Mouse (Mus musculus): ENCODE measurements around the gene Crhbp. TPM values are rescaled to one million over a fixed set of nuclear protein-coding genes. Genes with fewer than 3 reads are reported as not detected.

Gene Crhbp
- polyA plus RNA-seq, 1 experiment from 2014 or later: 0.11 TPM

GRCm38 (mm10) chr13:95450636-95451210 is 6.0 kb upstream of the Crhbp start:
- H3K4me2 ChIP-seq: no peak overlapping the region
- H3K9me3 ChIP-seq (replicated peaks): no peaks in the 10 kb centered on the region
- H3K9ac ChIP-seq: no peak overlapping the region
- H3K27ac ChIP-seq: no peak overlapping the region
- 74% methylated on average over 9 of the region's 9 CpGs for WGBS
- H3K4me3 ChIP-seq: no peak overlapping the region
- no peaks in the 10 kb centered on the region for H3K36me3 ChIP-seq
- 0 out of 2 replicates have a peak, but pooled peaks cover 6% of the 10 kb centered on the region for H3K4me1 ChIP-seq (replicated peaks)
- peaks cover 6% of the 10 kb centered on the region for H3K27me3 ChIP-seq
- ATAC-seq (replicated peaks; ENCODE audit: insufficient number of reproducible peaks, insufficient read depth, low FRiP score, low read depth): no peak

GRCm38 (mm10) chr13:95449730-95450129 is 5.0 kb upstream of the Crhbp start:
- H3K27ac ChIP-seq: no peak overlapping the region
- H3K27me3 ChIP-seq: peaks cover 16% of the 10 kb centered on the region
- no peak overlapping the region for H3K9ac ChIP-seq
- no peak overlapping the region for H3K4me3 ChIP-seq
- H3K4me2 ChIP-seq: no peak overlapping the region
- 0 out of 2 replicates have a peak, but pooled peaks cover 6% of the 10 kb centered on the region for H3K4me1 ChIP-seq (replicated peaks)
- WGBS: 48% methylated on average over 3 of the region's 3 CpGs
- no peaks in the 10 kb centered on the region for H3K36me3 ChIP-seq
- H3K9me3 ChIP-seq (replicated peaks): no peaks in the 10 kb centered on the region
- no peak for ATAC-seq (replicated peaks; ENCODE audit: insufficient number of reproducible peaks, insufficient read depth, low FRiP score, low read depth)

- H3K9ac ChIP-seq: no peak overlapping the region
- no peak for ATAC-seq (replicated peaks; ENCODE audit: insufficient number of reproducible peaks, insufficient read depth, low FRiP score, low read depth)
- no peaks in the 10 kb centered on the region for H3K36me3 ChIP-seq
- 16% methylated on average over 7 of the region's 7 CpGs for WGBS
- H3K4me3 ChIP-seq: peak overlapping the region; percentile 50
- no peak overlapping the region for H3K27ac ChIP-seq
- peak overlapping the region; percentile 89 for H3K4me2 ChIP-seq
- no peaks in the 10 kb centered on the region for H3K9me3 ChIP-seq (replicated peaks)
- H3K4me1 ChIP-seq (replicated peaks): peaks cover 12% of the 10 kb centered on the region
- peaks cover 46% of the 10 kb centered on the region for H3K27me3 ChIP-seq
These were observed 433 bp downstream of the Crhbp start for GRCm38 (mm10) chr13:95444291-95444690.

GRCm38 (mm10) chr13:95443376-95444233 is 1.1 kb downstream of the Crhbp start:
- 2% methylated on average over 46 of the region's 46 CpGs for WGBS
- peak overlapping the region; percentile 46 for H3K9ac ChIP-seq
- no peak for ATAC-seq (replicated peaks; ENCODE audit: insufficient number of reproducible peaks, insufficient read depth, low FRiP score, low read depth)
- peak overlapping the region; percentile 89 for H3K4me2 ChIP-seq
- peaks cover 12% of the 10 kb centered on the region for H3K4me1 ChIP-seq (replicated peaks)
- no peaks in the 10 kb centered on the region for H3K36me3 ChIP-seq
- peak overlapping the region; percentile 50 for H3K4me3 ChIP-seq
- H3K9me3 ChIP-seq (replicated peaks): no peaks in the 10 kb centered on the region
- peaks cover 46% of the 10 kb centered on the region for H3K27me3 ChIP-seq
- H3K27ac ChIP-seq: no peak overlapping the region

- 33% methylated on average over 4 of the region's 4 CpGs for WGBS
- H3K4me3 ChIP-seq: no peak overlapping the region; the same call in 1 of the 2 replicates
These were observed 1.8 kb downstream of the Crhbp start for GRCm38 (mm10) chr13:95442901-95443300.

GRCm38 (mm10) chr13:95439569-95439968 is 5.2 kb downstream of the Crhbp start:
- H3K27ac ChIP-seq: no peak overlapping the region
- no peaks in the 10 kb centered on the region for H3K9me3 ChIP-seq (replicated peaks)
- no peak for ATAC-seq (replicated peaks; ENCODE audit: insufficient number of reproducible peaks, insufficient read depth, low FRiP score, low read depth)
- no peak overlapping the region for H3K4me2 ChIP-seq
- H3K9ac ChIP-seq: no peak overlapping the region
- H3K27me3 ChIP-seq: peaks cover 29% of the 10 kb centered on the region
- no peak overlapping the region for H3K4me3 ChIP-seq
- H3K4me1 ChIP-seq (replicated peaks): peaks cover 12% of the 10 kb centered on the region
- 57% methylated on average over 5 of the region's 5 CpGs for WGBS
- no peaks in the 10 kb centered on the region for H3K36me3 ChIP-seq

More at GRCm38 (mm10) chr13:95442901-95443300, 1.8 kb downstream of the Crhbp start:
- H3K4me1 ChIP-seq (replicated peaks): peaks cover 12% of the 10 kb centered on the region
- no peak overlapping the region for H3K27ac ChIP-seq
- ATAC-seq (replicated peaks; ENCODE audit: insufficient number of reproducible peaks, insufficient read depth, low FRiP score, low read depth): no peak
- no peaks in the 10 kb centered on the region for H3K36me3 ChIP-seq
- peaks cover 46% of the 10 kb centered on the region for H3K27me3 ChIP-seq
- H3K9me3 ChIP-seq (replicated peaks): no peaks in the 10 kb centered on the region
- H3K9ac ChIP-seq: no peak overlapping the region
- H3K4me2 ChIP-seq: peak overlapping the region; percentile 89

GRCm38 (mm10) chr13:95431760-95432159 is 13.0 kb downstream of the Crhbp start:
- Histone ChIP-seq H3K27me3 (no peaks in the 10 kb centered on the region), H3K4me1 (replicated peaks) (no peaks in the 10 kb centered on the region), H3K27ac (no peak overlapping the region), H3K9ac (no peak overlapping the region), H3K36me3 (no peaks in the 10 kb centered on the region), H3K4me3 (no peak overlapping the region), H3K4me2 (no peak overlapping the region), H3K9me3 (replicated peaks) (no peaks in the 10 kb centered on the region)
- 71% methylated on average over 10 of the region's 10 CpGs for WGBS
- no peak for ATAC-seq (replicated peaks; ENCODE audit: insufficient number of reproducible peaks, insufficient read depth, low FRiP score, low read depth)

GRCm38 (mm10) chr13:95427499-95427898 is 17.2 kb downstream of the Crhbp start:
- no peak for ATAC-seq (replicated peaks; ENCODE audit: insufficient number of reproducible peaks, insufficient read depth, low FRiP score, low read depth)
- Histone ChIP-seq H3K9ac (no peak overlapping the region), H3K36me3 (no peaks in the 10 kb centered on the region), H3K4me2 (no peak overlapping the region), H3K4me1 (replicated peaks) (no peaks in the 10 kb centered on the region), H3K27me3 (no peaks in the 10 kb centered on the region), H3K9me3 (replicated peaks) (no peaks in the 10 kb centered on the region), H3K4me3 (no peak overlapping the region), H3K27ac (no peak overlapping the region)
- WGBS: 66% methylated on average over 3 of the region's 3 CpGs

GRCm38 (mm10) chr13:95426421-95426820 is 18.3 kb downstream of the Crhbp start:
- WGBS: 80% methylated on average over 6 of the region's 6 CpGs
- no peak for ATAC-seq (replicated peaks; ENCODE audit: insufficient number of reproducible peaks, insufficient read depth, low FRiP score, low read depth)
- no peak overlapping the region for H3K4me2 ChIP-seq
- no peaks in the 10 kb centered on the region for H3K9me3 ChIP-seq (replicated peaks)
- H3K4me1 ChIP-seq (replicated peaks): no peaks in the 10 kb centered on the region
- H3K27ac ChIP-seq: no peak overlapping the region
- H3K4me3 ChIP-seq: no peak overlapping the region
- no peak overlapping the region for H3K9ac ChIP-seq
- H3K36me3 ChIP-seq: no peaks in the 10 kb centered on the region
- no peaks in the 10 kb centered on the region for H3K27me3 ChIP-seq

- no peak overlapping the region for H3K27ac ChIP-seq
- H3K4me1 ChIP-seq (replicated peaks): no peaks in the 10 kb centered on the region
- H3K27me3 ChIP-seq: no peaks in the 10 kb centered on the region
- H3K9me3 ChIP-seq (replicated peaks): no peaks in the 10 kb centered on the region
- no peak for ATAC-seq (replicated peaks; ENCODE audit: insufficient number of reproducible peaks, insufficient read depth, low FRiP score, low read depth)
- WGBS: 43% methylated on average over 6 of the region's 6 CpGs
- H3K36me3 ChIP-seq: no peaks in the 10 kb centered on the region
- 0 out of 2 replicates have a peak overlapping the region, but pooled peaks have one; percentile 15 for H3K9ac ChIP-seq
- peak overlapping the region; percentile 48 for H3K4me2 ChIP-seq
- H3K4me3 ChIP-seq: peak overlapping the region; percentile 21; the same call in 1 of the 2 replicates
These were observed 19.2 kb downstream of the Crhbp start for GRCm38 (mm10) chr13:95425484-95425883.

- Histone ChIP-seq H3K4me1 (replicated peaks) (no peaks in the 10 kb centered on the region), H3K9me3 (replicated peaks) (no peaks in the 10 kb centered on the region), H3K36me3 (no peaks in the 10 kb centered on the region), H3K27ac (no peak overlapping the region), H3K4me2 (no peak overlapping the region), H3K4me3 (no peak overlapping the region), H3K9ac (no peak overlapping the region), H3K27me3 (no peaks in the 10 kb centered on the region)
- WGBS: 65% methylated on average over 7 of the region's 7 CpGs
- ATAC-seq (replicated peaks; ENCODE audit: insufficient number of reproducible peaks, insufficient read depth, low FRiP score, low read depth): no peak
These were observed 19.8 kb downstream of the Crhbp start for GRCm38 (mm10) chr13:95424932-95425331.

Data from heart, embryonic 15.5 days (tissue).